Mouse (Mus musculus) lung, adult 2 months (tissue): ENCODE measurements around the gene Actr2.

ENCODE experiments used
- CTCF ChIP-seq: fragments of 200-500 bp; IDR thresholded peaks from 2 replicates; pipeline ENCODE4 v1.5.1; 2011; ENCODE audit warnings: mild to moderate bottlenecking, low read length, control low read depth; ENCODE audit not compliant: insufficient read depth
- POLR2A ChIP-seq: fragments of 200-500 bp; IDR thresholded peaks from 2 replicates; pipeline ENCODE4 v1.6.1; 2011; ENCODE audit warnings: low read depth, mild to moderate bottlenecking, control low read depth, low read length, borderline replicate concordance; ENCODE audit errors: extremely low read depth

- TF ChIP-seq POLR2A (no peak), CTCF (no peak)
Observed at GRCm38 (mm10) chr11:20054617-20055016, 58.1 kb downstream of the Actr2 start.
